Mouse (Mus musculus): Measurements from ENCODE around the gene Surf6. TPM values are rescaled to one million over a fixed set of nuclear protein-coding genes. Genes with fewer than 3 reads are reported as not detected.

The Surf6 gene
- polyA plus RNA-seq, 1 experiment from 2014 or later: 14.8 TPM

DNA sequence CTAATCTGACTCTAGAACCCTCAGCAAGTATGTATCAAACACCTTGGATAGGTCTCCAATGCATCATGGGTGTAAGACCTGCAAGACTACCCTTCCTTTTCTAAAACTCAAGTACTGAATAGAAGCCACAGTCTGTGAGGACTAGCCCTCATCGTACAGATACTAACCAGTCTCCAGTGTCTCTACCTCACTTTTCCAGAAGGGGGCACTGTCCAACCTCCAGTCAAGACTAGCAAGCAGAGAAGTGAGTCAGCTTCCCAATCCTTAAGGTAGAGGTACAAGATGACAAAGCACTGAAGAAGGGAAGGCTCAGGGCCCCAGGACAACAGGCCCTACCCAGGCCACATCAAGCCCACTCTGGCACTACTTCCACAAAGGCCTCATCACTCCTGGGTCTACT is 27.7 kb upstream of the Surf6 start:
- Histone ChIP-seq H3K9me3 (replicated peaks) (no peaks in the 10 kb centered on the region), H3K36me3 (peaks cover 67% of the 10 kb centered on the region), H3K4me2 (peak overlapping the region; percentile 94; the same call in 1 of the 2 replicates), H3K9ac (peak overlapping the region; percentile 34), H3K27ac (peak overlapping the region; percentile 54), H3K4me3 (replicated peaks) (no peak overlapping the region), H3K27me3 (no peaks in the 10 kb centered on the region), H3K4me1 (replicated peaks) (peaks cover 64% of the 10 kb centered on the region)
- DNase-seq: peak; percentile 69
- WGBS (ENCODE audit: insufficient replicate concordance): 23% methylated on average over 1 of the region's 1 CpGs
- no peak for ATAC-seq (ENCODE audit: low read depth)

DNA sequence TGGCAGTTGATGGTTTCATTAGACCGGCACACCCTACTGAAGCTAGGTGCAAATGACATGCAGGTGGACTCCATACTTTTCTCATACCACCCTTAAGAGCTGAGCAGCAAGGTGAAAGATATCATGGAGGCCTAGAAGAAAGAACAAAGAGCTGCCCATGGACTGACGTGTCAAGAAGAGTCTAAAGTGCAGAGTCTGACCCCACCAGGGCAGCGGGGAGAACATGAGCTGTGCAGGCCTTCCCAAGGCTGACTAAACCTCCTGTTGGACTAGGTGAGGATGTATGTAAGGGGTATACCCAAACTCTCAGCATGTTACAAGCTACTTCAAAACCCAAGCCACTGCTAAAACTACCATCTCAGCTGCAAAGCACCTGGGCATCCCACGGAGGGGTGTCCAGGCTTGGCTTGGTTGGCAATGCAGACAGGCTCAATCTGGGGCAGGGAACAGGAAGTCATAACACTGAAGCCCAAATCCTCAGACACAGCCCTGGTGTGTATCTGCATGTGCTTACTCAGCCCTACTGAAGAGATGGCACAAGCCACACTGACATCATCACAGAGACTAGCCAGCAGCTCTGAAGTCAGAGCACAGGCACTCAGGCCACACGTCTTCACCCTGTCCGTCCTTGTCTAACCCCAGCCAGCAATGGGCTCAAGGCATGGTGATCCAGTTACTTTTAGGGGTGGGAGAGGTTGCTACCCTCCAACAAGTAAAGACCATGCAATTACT is 25.2 kb upstream of the Surf6 start:
- H3K4me1 ChIP-seq (replicated peaks): peaks cover 46% of the 10 kb centered on the region
- H3K4me2 ChIP-seq: no peak overlapping the region
- ATAC-seq (ENCODE audit: low read depth) (no peak), DNase-seq (no peak)
- H3K27ac ChIP-seq: peak overlapping the region; percentile 21; the same call in 1 of the 2 replicates
- no peaks in the 10 kb centered on the region for H3K27me3 ChIP-seq
- 78% methylated on average over 6 of the region's 6 CpGs for WGBS (ENCODE audit: insufficient replicate concordance)
- peaks cover 92% of the 10 kb centered on the region for H3K36me3 ChIP-seq
- H3K9ac ChIP-seq: no peak overlapping the region; the same call in 1 of the 2 replicates
- H3K9me3 ChIP-seq (replicated peaks): no peaks in the 10 kb centered on the region
- no peak overlapping the region for H3K4me3 ChIP-seq (replicated peaks)

DNA sequence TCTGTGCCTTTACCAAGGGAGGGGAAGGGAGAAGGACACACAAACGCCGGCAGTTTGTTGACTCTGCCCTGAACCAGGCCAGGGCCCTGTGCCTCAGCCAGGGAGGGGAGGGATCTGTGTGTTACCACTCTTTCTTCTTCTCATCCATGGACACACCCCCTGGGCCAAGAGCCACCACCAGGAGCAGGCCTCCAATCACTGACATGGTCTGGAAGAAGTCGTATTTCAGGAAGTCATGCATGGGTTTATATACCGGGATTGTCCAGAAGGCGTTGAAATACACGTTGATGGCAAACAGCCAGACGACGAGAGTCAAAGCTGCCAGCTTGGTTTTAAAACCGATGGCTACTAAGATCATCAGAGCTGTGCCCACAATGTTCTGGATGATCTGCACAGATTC is 19.1 kb upstream of the Surf6 start:
- no peak for DNase-seq
- Histone ChIP-seq H3K4me3 (replicated peaks) (no peak overlapping the region), H3K9me3 (replicated peaks) (no peaks in the 10 kb centered on the region), H3K4me2 (no peak overlapping the region), H3K27me3 (no peaks in the 10 kb centered on the region), H3K36me3 (peaks cover 96% of the 10 kb centered on the region), H3K4me1 (replicated peaks) (peaks cover 24% of the 10 kb centered on the region), H3K9ac (no peak overlapping the region), H3K27ac (no peak overlapping the region)
- no peak for ATAC-seq (ENCODE audit: low read depth)
- WGBS (ENCODE audit: insufficient replicate concordance): 73% methylated on average over 9 of the region's 9 CpGs

DNA sequence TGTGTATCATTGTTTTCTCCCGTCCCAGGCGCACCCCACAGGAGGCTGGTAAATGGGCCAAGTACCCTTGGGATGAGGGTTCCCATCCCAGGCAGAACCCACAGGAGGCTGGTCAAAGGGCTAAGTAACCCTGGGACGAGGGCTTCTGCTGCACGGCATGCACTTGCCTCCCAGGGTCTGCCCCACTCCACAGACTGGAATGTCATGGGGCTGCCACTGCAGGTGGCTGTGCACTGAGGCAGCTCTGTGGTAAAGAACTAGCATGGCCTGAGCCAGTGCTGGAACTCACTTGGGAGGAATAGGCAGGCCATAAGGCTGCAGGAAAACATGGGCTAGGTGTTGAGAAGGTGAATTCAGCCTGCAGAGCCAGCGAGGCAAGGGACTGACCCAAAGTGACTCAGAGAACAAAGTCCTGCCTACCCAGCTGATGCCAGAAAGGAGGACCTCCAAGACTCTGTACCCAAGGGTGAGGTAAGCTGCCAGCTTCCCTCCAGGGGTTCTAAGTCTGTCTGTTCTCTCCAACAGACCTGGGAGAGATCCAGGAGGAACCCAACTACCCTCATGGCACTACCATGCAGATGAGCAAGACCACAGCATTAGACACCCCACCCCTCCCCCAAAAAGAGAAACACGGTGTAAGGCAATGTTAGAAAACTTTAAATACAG is 17.6 kb upstream of the Surf6 start:
- peaks cover 82% of the 10 kb centered on the region for H3K36me3 ChIP-seq
- no peaks in the 10 kb centered on the region for H3K9me3 ChIP-seq (replicated peaks)
- WGBS (ENCODE audit: insufficient replicate concordance): 75% methylated on average over 6 of the region's 6 CpGs
- no peaks in the 10 kb centered on the region for H3K27me3 ChIP-seq
- no peak overlapping the region for H3K9ac ChIP-seq
- H3K4me1 ChIP-seq (replicated peaks): peaks cover 34% of the 10 kb centered on the region
- no peak overlapping the region for H3K4me2 ChIP-seq
- H3K27ac ChIP-seq: no peak overlapping the region
- DNase-seq (no peak), ATAC-seq (ENCODE audit: low read depth) (no peak)
- H3K4me3 ChIP-seq (replicated peaks): no peak overlapping the region

DNA sequence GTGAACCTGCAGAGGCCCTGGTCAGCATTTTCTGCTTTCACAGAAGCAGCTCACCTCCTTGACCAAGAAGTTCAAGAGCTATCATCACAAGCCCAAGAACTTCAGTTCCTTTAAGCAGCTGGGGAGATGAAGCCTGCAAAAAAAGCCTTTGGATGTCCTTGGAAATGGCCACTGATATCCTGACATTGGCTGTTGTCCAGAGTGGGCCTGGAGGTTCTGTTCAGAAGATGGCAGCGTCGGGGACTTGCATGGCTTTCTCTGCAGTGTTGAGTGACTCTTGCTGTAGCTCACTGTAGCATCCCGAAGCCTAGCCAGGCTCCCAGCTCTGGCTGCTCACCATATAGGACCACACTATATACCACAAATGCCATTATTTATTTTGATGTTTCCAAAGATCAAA is 17.0 kb upstream of the Surf6 start:
- WGBS (ENCODE audit: insufficient replicate concordance): 83% methylated on average over 3 of the region's 3 CpGs
- peaks cover 41% of the 10 kb centered on the region for H3K4me1 ChIP-seq (replicated peaks)
- peaks cover 77% of the 10 kb centered on the region for H3K36me3 ChIP-seq
- H3K27me3 ChIP-seq: no peaks in the 10 kb centered on the region
- no peak overlapping the region for H3K4me2 ChIP-seq
- H3K9ac ChIP-seq: no peak overlapping the region
- no peak overlapping the region; the same call in 1 of the 2 replicates for H3K27ac ChIP-seq
- no peak overlapping the region for H3K4me3 ChIP-seq (replicated peaks)
- ATAC-seq (ENCODE audit: low read depth) (no peak), DNase-seq (no peak)
- H3K9me3 ChIP-seq (replicated peaks): no peaks in the 10 kb centered on the region

DNA sequence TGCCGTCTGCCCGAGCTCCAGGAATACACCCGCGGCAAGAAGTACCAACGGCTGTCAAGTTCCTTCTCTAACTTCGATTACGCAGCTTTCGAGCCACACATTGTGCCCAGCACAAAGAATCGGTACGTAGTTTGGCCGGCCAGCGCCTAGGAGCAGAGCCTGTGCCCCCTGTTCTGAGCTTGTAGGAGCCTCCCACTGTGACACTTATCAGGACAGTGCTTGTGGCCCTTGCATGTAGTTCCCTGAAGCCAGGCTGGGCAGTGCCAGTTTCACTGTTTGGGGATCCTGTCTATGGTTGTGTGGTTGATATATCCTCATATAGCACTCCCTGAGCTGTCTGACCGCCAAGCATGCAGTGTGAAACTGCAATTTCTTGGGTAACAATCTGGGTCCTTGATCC is 14.1 kb upstream of the Surf6 start:
- H3K4me2 ChIP-seq: peak overlapping the region; percentile 97
- H3K4me1 ChIP-seq (replicated peaks): peaks cover 70% of the 10 kb centered on the region
- no peaks in the 10 kb centered on the region for H3K27me3 ChIP-seq
- 2% methylated on average over 13 of the region's 13 CpGs for WGBS (ENCODE audit: insufficient replicate concordance)
- H3K36me3 ChIP-seq: peaks cover 77% of the 10 kb centered on the region
- peak overlapping the region; percentile 84 for H3K4me3 ChIP-seq (replicated peaks)
- H3K27ac ChIP-seq: peak overlapping the region; percentile 90
- H3K9ac ChIP-seq: peak overlapping the region; percentile 89
- no peak for DNase-seq
- H3K9me3 ChIP-seq (replicated peaks): no peaks in the 10 kb centered on the region
- peak; percentile 42; the same call in 1 of the 2 replicates for ATAC-seq (ENCODE audit: low read depth)

DNA sequence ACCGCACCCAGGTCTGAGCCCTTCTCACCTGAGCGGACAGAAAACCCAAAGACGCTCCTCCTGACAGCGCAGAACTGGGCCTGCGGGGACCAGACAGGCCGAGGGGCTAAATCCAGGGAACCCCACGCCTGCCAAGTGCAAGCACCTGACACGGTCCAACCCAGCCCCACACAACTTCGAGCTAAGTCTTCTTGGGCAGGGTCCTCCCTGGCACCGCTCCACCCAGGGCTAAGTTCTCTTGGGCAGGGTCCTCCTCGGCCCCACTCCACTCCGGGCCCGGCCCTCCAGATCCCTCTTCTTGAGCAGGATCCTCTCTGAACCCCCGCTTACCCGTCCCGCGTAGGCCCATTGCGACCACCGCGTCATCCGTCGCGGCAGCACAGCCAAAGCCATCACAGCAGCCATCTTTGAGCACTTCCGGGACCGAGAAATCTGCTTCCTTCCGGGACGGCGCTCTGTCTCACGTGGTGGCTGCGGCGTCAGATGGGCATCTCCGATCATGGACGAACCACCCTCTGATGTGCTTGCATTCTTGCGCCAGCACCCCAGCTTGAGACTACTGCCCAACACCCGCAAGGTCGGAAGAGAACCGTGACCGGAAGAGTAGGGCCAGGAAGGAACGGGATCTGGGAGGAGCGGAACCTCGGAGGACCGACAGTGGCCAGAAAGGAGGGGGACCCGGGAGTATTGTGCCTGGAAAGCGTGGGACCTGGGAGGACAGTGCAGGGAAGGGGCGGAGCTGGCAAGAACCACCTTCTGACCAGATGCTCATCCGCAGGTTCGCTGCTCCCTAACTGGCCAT is 13.4 kb upstream of the Surf6 start, which contains the start of the genes Surf2 and Surf1:
Gene Surf2, plus strand, starts transcription at position 441 of the 802 bp plus-strand sequence.
Gene Surf1, minus strand, starts transcription at position 604 of the 802 bp plus-strand sequence.
- peak; percentile 72 for DNase-seq

DNA sequence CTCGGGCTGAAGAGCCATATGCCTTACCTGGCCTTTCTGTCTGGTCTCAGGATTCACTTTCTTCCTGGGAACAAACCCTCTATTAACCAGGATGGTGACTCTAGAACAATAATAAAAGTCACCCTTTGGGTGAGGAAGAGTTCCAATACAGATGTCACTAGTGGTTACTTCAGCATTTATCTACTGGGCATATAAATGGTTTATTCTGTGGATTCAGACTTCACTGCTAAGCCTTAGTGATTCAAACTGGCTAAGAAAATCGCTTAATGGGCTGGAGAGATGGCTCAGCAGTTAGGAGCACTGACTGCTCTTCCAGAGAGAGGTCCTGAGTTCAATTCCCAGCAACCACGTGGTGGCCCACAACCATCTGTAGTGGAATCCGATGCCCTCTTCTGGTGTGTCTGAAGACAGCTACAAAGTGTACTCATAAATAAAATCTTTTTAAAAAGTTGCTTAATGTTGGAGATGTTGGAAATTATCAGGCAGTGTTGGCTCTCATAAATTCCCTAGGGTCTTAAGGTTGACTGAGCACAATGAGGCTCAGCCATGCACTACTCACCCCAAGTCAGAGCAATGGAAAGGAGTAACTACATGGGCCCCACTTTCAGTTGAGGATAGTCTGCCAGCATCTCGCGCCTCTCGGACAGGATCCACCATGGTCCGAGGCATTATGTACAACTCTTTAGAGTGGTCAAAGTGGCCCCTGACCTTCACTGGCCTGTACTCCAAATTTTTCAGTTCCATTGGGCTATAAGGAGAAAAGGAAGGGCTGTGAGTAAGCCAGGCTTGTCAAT is 11.7 kb upstream of the Surf6 start:
- Histone ChIP-seq H3K27me3 (no peaks in the 10 kb centered on the region), H3K9me3 (replicated peaks) (no peaks in the 10 kb centered on the region), H3K4me2 (peak overlapping the region; percentile 97), H3K4me1 (replicated peaks) (peaks cover 79% of the 10 kb centered on the region), H3K36me3 (peaks cover 59% of the 10 kb centered on the region), H3K9ac (peak overlapping the region; percentile 89), H3K27ac (peak overlapping the region; percentile 90), H3K4me3 (replicated peaks) (peak overlapping the region; percentile 84)
- ATAC-seq (ENCODE audit: low read depth) (no peak), DNase-seq (no peak)
- 54% methylated on average over 8 of the region's 8 CpGs for WGBS (ENCODE audit: insufficient replicate concordance)

More for the DNA sequence above, 13.4 kb upstream of the Surf6 start, which contains the start of the genes Surf2 and Surf1:
- Histone ChIP-seq H3K36me3 (peaks cover 77% of the 10 kb centered on the region), H3K4me1 (replicated peaks) (peaks cover 74% of the 10 kb centered on the region), H3K9ac (peak within 1 kb of the TSS; percentile 89), H3K27me3 (no peaks in the 10 kb centered on the region), H3K4me2 (peak within 1 kb of the TSS; percentile 97), H3K9me3 (replicated peaks) (no peaks in the 10 kb centered on the region), H3K27ac (peak within 1 kb of the TSS; percentile 90), H3K4me3 (replicated peaks) (peak within 1 kb of the TSS; percentile 84)
- WGBS (ENCODE audit: insufficient replicate concordance): 1% methylated on average over 47 of the region's 47 CpGs
- peak; percentile 71 for ATAC-seq (ENCODE audit: low read depth)

DNA sequence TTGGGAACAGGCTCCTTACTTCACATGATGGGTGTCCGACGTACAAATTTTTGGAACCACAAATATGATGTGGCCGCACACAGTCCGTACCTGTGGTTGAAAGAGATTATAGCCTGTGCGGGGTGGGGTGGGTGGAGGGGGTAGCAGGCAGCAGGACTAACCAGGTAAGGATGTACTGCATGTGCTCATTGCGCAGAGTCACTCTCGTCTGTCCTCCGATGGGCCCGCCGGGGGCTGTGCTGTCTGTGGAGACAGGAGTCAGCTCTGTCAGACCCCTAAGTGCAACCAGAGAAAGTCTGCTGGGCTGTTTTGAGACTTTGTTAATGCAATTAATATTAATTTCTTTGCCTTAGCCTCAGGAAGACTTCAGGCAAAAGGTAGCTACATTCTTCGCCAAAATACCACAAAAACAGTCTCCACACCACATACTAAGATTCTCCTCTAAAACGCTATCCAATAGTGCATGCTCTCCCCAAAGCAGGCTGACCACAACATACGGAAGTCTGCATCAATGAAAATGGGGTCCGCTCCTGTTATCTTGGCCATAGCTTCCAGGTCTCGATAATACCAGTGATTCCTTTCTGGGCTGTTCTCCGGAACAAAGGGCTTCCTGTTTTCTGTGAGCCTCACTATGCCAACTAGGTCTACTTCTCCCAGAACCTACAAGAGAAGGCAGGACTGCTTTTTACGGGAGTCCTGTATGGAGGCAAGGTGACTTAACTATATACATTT is 10.9 kb upstream of the Surf6 start:
- Histone ChIP-seq H3K27me3 (no peaks in the 10 kb centered on the region), H3K9ac (peak overlapping the region; percentile 98), H3K4me2 (peak overlapping the region; percentile 97), H3K27ac (peak overlapping the region; percentile 90), H3K4me3 (replicated peaks) (peak overlapping the region; percentile 77), H3K36me3 (peaks cover 54% of the 10 kb centered on the region), H3K4me1 (replicated peaks) (peaks cover 82% of the 10 kb centered on the region), H3K9me3 (replicated peaks) (no peaks in the 10 kb centered on the region)
- WGBS (ENCODE audit: insufficient replicate concordance): 37% methylated on average over 17 of the region's 17 CpGs
- ATAC-seq (ENCODE audit: low read depth) (no peak), DNase-seq (no peak)

DNA sequence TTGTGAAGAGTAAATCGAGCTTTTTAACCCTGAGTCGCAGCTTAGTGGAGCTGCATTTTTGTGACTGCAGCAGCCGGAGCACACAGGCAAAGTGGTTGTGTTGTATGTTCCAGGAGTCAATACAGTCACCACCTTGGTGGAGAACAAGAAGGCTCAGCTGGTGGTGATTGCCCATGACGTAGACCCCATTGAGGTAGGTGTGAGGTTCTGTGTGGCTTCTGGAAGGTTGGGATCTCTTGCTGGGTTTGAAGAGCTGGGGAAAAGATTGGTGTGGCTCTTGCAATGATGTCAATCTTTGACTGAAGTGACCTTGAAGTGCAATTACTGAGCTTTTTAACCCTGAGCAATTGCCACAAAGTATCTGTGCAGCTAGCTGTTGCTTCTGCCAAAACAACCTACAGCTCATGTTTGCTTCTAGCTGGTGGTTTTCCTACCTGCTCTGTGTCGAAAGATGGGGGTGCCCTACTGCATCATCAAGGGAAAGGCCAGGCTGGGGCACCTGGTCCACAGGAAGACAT is 9.6 kb upstream of the Surf6 start:
- H3K4me1 ChIP-seq (replicated peaks): peaks cover 82% of the 10 kb centered on the region
- no peak for ATAC-seq (ENCODE audit: low read depth)
- H3K4me3 ChIP-seq (replicated peaks): peak overlapping the region; percentile 77
- H3K27me3 ChIP-seq: no peaks in the 10 kb centered on the region
- H3K36me3 ChIP-seq: peaks cover 54% of the 10 kb centered on the region
- DNase-seq: no peak
- H3K9me3 ChIP-seq (replicated peaks): no peaks in the 10 kb centered on the region
- 43% methylated on average over 5 of the region's 5 CpGs for WGBS (ENCODE audit: insufficient replicate concordance)
- H3K4me2 ChIP-seq: peak overlapping the region; percentile 97
- H3K9ac ChIP-seq: peak overlapping the region; percentile 98
- H3K27ac ChIP-seq: peak overlapping the region; percentile 90
